Mouse (Mus musculus): ENCODE results near the gene Elavl1. TPM values are rescaled to one million over a fixed set of nuclear protein-coding genes. Genes with fewer than 3 reads are reported as not detected.

Gene Elavl1
- 36.8 and 37.3 TPM in 2 replicates for polyA plus RNA-seq (2012; rRNA removed)

GRCm38 (mm10) chr8:4324983-4325750 is at the start of gene Elavl1, which contains the start of gene Ccl25:
TSS of gene Elavl1 (minus strand) at chr8:4325413.
TSS of gene Ccl25 (plus strand) at chr8:4325210.
- WGBS: 1% methylated on average over 73 of the region's 78 CpGs
- peak within 1 kb of the TSS; percentile 50 for H3K27ac ChIP-seq (ENCODE audit: insufficient read depth, low read length)
- TF ChIP-seq POLR2A (IDR thresholded peaks at IDR 0.05; ENCODE audit: borderline replicate concordance, insufficient read depth, low read length): peak; percentile 72
- no peak for TF ChIP-seq CTCF (IDR thresholded peaks at IDR 0.05; ENCODE audit: borderline replicate concordance, insufficient read depth, low read depth, low read length)
- DNase-seq: peak; percentile 97 to 99
- peak within 1 kb of the TSS; percentile 81 for H3K4me3 ChIP-seq (replicated peaks; ENCODE audit: insufficient read depth, low read depth, low read length)
- peaks cover 5% of the 10 kb centered on the region for H3K4me1 ChIP-seq (ENCODE audit: control insufficient read depth, insufficient read depth, low read length)
- no peaks in the 10 kb centered on the region for H3K27me3 ChIP-seq (ENCODE audit: control insufficient read depth, insufficient read depth, low read length)

- no peak overlapping the region for H3K4me3 ChIP-seq (replicated peaks; ENCODE audit: insufficient read depth, low read depth, low read length)
- WGBS: 85% methylated on average over 2 of the region's 2 CpGs
- no peaks in the 10 kb centered on the region for H3K27me3 ChIP-seq (ENCODE audit: control insufficient read depth, insufficient read depth, low read length)
- H3K27ac ChIP-seq (ENCODE audit: insufficient read depth, low read length): no peak overlapping the region
- no peaks in the 10 kb centered on the region for H3K4me1 ChIP-seq (ENCODE audit: control insufficient read depth, insufficient read depth, low read length)
- no peak for DNase-seq
- TF ChIP-seq CTCF (IDR thresholded peaks at IDR 0.05; ENCODE audit: borderline replicate concordance, insufficient read depth, low read depth, low read length) (no peak), POLR2A (IDR thresholded peaks at IDR 0.05; ENCODE audit: borderline replicate concordance, insufficient read depth, low read length) (no peak)
These were observed 47.4 kb upstream of the Elavl1 start for GRCm38 (mm10) chr8:4372657-4373056.

- DNase-seq: no peak
- no peaks in the 10 kb centered on the region for H3K27me3 ChIP-seq (ENCODE audit: control insufficient read depth, insufficient read depth, low read length)
- no peak overlapping the region for H3K4me3 ChIP-seq (replicated peaks; ENCODE audit: insufficient read depth, low read depth, low read length)
- H3K27ac ChIP-seq (ENCODE audit: insufficient read depth, low read length): no peak overlapping the region
- TF ChIP-seq POLR2A (IDR thresholded peaks at IDR 0.05; ENCODE audit: borderline replicate concordance, insufficient read depth, low read length) (no peak), CTCF (IDR thresholded peaks at IDR 0.05; ENCODE audit: borderline replicate concordance, insufficient read depth, low read depth, low read length) (peak; percentile 14; the same call in 1 of the 2 replicates)
- 54% methylated on average over 2 of the region's 2 CpGs for WGBS
- no peaks in the 10 kb centered on the region for H3K4me1 ChIP-seq (ENCODE audit: control insufficient read depth, insufficient read depth, low read length)
These were observed 44.9 kb upstream of the Elavl1 start for GRCm38 (mm10) chr8:4370078-4370477.

GRCm38 (mm10) chr8:4368470-4368869 is 43.3 kb upstream of the Elavl1 start:
- TF ChIP-seq CTCF (IDR thresholded peaks at IDR 0.05; ENCODE audit: borderline replicate concordance, insufficient read depth, low read depth, low read length) (no peak), POLR2A (IDR thresholded peaks at IDR 0.05; ENCODE audit: borderline replicate concordance, insufficient read depth, low read length) (no peak)
- Histone ChIP-seq H3K27ac (ENCODE audit: insufficient read depth, low read length) (no peak overlapping the region), H3K4me1 (ENCODE audit: control insufficient read depth, insufficient read depth, low read length) (no peaks in the 10 kb centered on the region), H3K4me3 (replicated peaks; ENCODE audit: insufficient read depth, low read depth, low read length) (no peak overlapping the region), H3K27me3 (ENCODE audit: control insufficient read depth, insufficient read depth, low read length) (no peaks in the 10 kb centered on the region)
- WGBS: 94% methylated on average over 4 of the region's 4 CpGs
- no peak for DNase-seq

GRCm38 (mm10) chr8:4367808-4368207 is 42.6 kb upstream of the Elavl1 start:
- H3K27me3 ChIP-seq (ENCODE audit: control insufficient read depth, insufficient read depth, low read length): no peaks in the 10 kb centered on the region
- no peak overlapping the region for H3K27ac ChIP-seq (ENCODE audit: insufficient read depth, low read length)
- 12% methylated on average over 11 of the region's 11 CpGs for WGBS
- TF ChIP-seq CTCF (IDR thresholded peaks at IDR 0.05; ENCODE audit: borderline replicate concordance, insufficient read depth, low read depth, low read length) (no peak), POLR2A (IDR thresholded peaks at IDR 0.05; ENCODE audit: borderline replicate concordance, insufficient read depth, low read length) (no peak)
- no peaks in the 10 kb centered on the region for H3K4me1 ChIP-seq (ENCODE audit: control insufficient read depth, insufficient read depth, low read length)
- H3K4me3 ChIP-seq (replicated peaks; ENCODE audit: insufficient read depth, low read depth, low read length): no peak overlapping the region
- no peak for DNase-seq

- Histone ChIP-seq H3K4me3 (replicated peaks; ENCODE audit: insufficient read depth, low read depth, low read length) (no peak overlapping the region), H3K27ac (ENCODE audit: insufficient read depth, low read length) (no peak overlapping the region), H3K4me1 (ENCODE audit: control insufficient read depth, insufficient read depth, low read length) (no peaks in the 10 kb centered on the region), H3K27me3 (ENCODE audit: control insufficient read depth, insufficient read depth, low read length) (no peaks in the 10 kb centered on the region)
- DNase-seq: no peak
- TF ChIP-seq CTCF (IDR thresholded peaks at IDR 0.05; ENCODE audit: borderline replicate concordance, insufficient read depth, low read depth, low read length): no peak
- no peak for TF ChIP-seq POLR2A (IDR thresholded peaks at IDR 0.05; ENCODE audit: borderline replicate concordance, insufficient read depth, low read length)
- WGBS: 89% methylated on average over 3 of the region's 3 CpGs
These were observed 41.0 kb upstream of the Elavl1 start for GRCm38 (mm10) chr8:4366189-4366588.

- Histone ChIP-seq H3K27me3 (ENCODE audit: control insufficient read depth, insufficient read depth, low read length) (no peaks in the 10 kb centered on the region; the same call in 1 of the 2 replicates), H3K27ac (ENCODE audit: insufficient read depth, low read length) (no peak overlapping the region), H3K4me1 (ENCODE audit: control insufficient read depth, insufficient read depth, low read length) (no peaks in the 10 kb centered on the region), H3K4me3 (replicated peaks; ENCODE audit: insufficient read depth, low read depth, low read length) (no peak overlapping the region)
- DNase-seq: no peak
- TF ChIP-seq CTCF (IDR thresholded peaks at IDR 0.05; ENCODE audit: borderline replicate concordance, insufficient read depth, low read depth, low read length) (no peak), POLR2A (IDR thresholded peaks at IDR 0.05; ENCODE audit: borderline replicate concordance, insufficient read depth, low read length) (no peak)
- WGBS: 93% methylated on average over 2 of the region's 2 CpGs
These were observed 35.7 kb upstream of the Elavl1 start for GRCm38 (mm10) chr8:4360922-4361321.

- TF ChIP-seq CTCF (IDR thresholded peaks at IDR 0.05; ENCODE audit: borderline replicate concordance, insufficient read depth, low read depth, low read length) (no peak), POLR2A (IDR thresholded peaks at IDR 0.05; ENCODE audit: borderline replicate concordance, insufficient read depth, low read length) (no peak)
- Histone ChIP-seq H3K4me1 (ENCODE audit: control insufficient read depth, insufficient read depth, low read length) (no peaks in the 10 kb centered on the region), H3K4me3 (replicated peaks; ENCODE audit: insufficient read depth, low read depth, low read length) (no peak overlapping the region), H3K27ac (ENCODE audit: insufficient read depth, low read length) (no peak overlapping the region), H3K27me3 (ENCODE audit: control insufficient read depth, insufficient read depth, low read length) (no peaks in the 10 kb centered on the region; the same call in 1 of the 2 replicates)
- WGBS: 55% methylated on average over 3 of the region's 3 CpGs
- no peak for DNase-seq
These were observed 34.1 kb upstream of the Elavl1 start for GRCm38 (mm10) chr8:4359362-4359761.
